Mouse (Mus musculus) forebrain, embryonic 16.5 days (tissue): ENCODE measurements around the gene Aip. TPM values are rescaled to one million over a fixed set of nuclear protein-coding genes. Genes with fewer than 3 reads are reported as not detected.

ENCODE experiments used
- ATAC-seq: fragments of 200-750 bp; cut with Nextera tagmentation; 2 replicates; pipeline ENCODE4 v1.8.0; 2017; ENCODE audit warnings: mild to moderate bottlenecking, moderate library complexity
- H3K27ac ChIP-seq: fragments of 300-500 bp; sonication (generic); 2 replicates; pipeline ENCODE4 v1.5.1; 2014; ENCODE audit warnings: low read length, control low read depth
- H3K27me3 ChIP-seq: fragments of 300-500 bp; sonication (generic); replicated peaks from 2 replicates; pipeline ENCODE4 v1.6.1; 2014; ENCODE audit warnings: low read length; ENCODE audit not compliant: control insufficient read depth, insufficient read depth
- H3K36me3 ChIP-seq: fragments of 300-500 bp; sonication (generic); 2 replicates; pipeline ENCODE4 v1.6.1; 2014; ENCODE audit not compliant: control insufficient read depth, insufficient read depth
- H3K4me1 ChIP-seq: fragments of 300-500 bp; sonication (generic); replicated peaks from 2 replicates; pipeline ENCODE4 v1.6.1; 2014; ENCODE audit warnings: low read length; ENCODE audit not compliant: control insufficient read depth, insufficient read depth
- H3K4me2 ChIP-seq: fragments of 300-500 bp; sonication (generic); 2 replicates; pipeline ENCODE4 v1.6.1; 2014; ENCODE audit warnings: mild to moderate bottlenecking, low read length, control low read depth
- H3K4me3 ChIP-seq: fragments of 300-500 bp; sonication (generic); replicated peaks from 2 replicates; pipeline ENCODE4 v1.5.1; 2014; ENCODE audit warnings: mild to moderate bottlenecking, low read length, control low read depth
- H3K9ac ChIP-seq: fragments of 300-500 bp; sonication (generic); replicated peaks from 2 replicates; pipeline ENCODE4 v1.6.1; 2014; ENCODE audit warnings: low read depth, low read length, control low read depth
- H3K9me3 ChIP-seq: fragments of 300-500 bp; sonication (generic); 2 replicates; pipeline ENCODE4 v1.6.1; 2016; ENCODE audit warnings: low read length; ENCODE audit not compliant: control insufficient read depth
- WGBS: fragments of 180-500 bp; shearing (Covaris S2); extraction: QIAGEN DNeasy Blood & Tissue Kit; methylation state at CpG from one replicate; pipeline ENCODE4 v1.1.7; 2014; 5-methylcytosine and 5-hydroxymethylcytosine counted together
- polyA plus RNA-seq: library from polyadenylated mRNA; unstranded; fragments of >200 nt; fragmentation: Nextera tagmentation; extraction: Ambion mirVana; gene quantifications from 2 replicates; pipeline ENCODE4 v1.2.1, GENCODE M21; 2015

Aip gene
- polyA plus RNA-seq, 1 experiment from 2014 or later: 91.6 TPM

GRCm38 (mm10) chr19:4106654-4107053, 19.0 kb downstream of the Aip start:
- WGBS: 92% methylated on average over 14 of the region's 14 CpGs
- Histone ChIP-seq H3K9me3 (no peaks in the 10 kb centered on the region), H3K27me3 (no peaks in the 10 kb centered on the region; the same call in 1 of the 2 replicates), H3K4me2 (no peak overlapping the region), H3K27ac (no peak overlapping the region), H3K4me3 (no peak overlapping the region), H3K9ac (no peak overlapping the region), H3K4me1 (0 out of 2 replicates have a peak, but pooled peaks cover 3% of the 10 kb centered on the region), H3K36me3 (no peaks in the 10 kb centered on the region; the same call in 1 of the 2 replicates)
- ATAC-seq: no peak

DNA sequence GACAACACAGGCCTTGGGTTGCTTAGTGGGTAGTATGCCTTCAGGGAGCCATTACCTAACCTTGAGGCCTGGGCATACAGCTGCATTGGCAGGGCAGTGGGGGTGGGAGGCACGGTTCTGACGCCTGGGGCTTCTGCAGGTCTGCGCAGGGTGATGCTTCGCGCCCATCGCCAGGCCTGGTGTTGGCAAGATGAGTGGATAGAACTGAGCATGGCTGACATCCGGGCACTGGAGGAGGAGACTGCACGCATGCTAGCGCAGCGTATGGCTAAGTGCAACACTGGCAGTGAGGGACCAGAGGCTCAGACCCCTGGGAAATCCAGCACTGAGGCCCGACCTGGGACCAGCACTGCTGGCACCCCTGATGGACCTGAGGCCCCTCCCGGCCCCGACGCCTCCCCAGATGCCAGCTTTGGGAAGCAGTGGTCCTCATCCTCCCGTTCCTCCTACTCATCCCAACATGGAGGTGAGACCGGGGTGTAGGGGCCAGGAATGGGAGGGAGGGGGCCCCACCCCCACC, 20.9 kb downstream of the Aip start:
- peaks cover 19% of the 10 kb centered on the region for H3K4me1 ChIP-seq
- H3K27ac ChIP-seq: no peak overlapping the region
- ATAC-seq: no peak
- H3K27me3 ChIP-seq: peaks cover 5% of the 10 kb centered on the region; the same call in 1 of the 2 replicates
- H3K4me3 ChIP-seq: no peak overlapping the region
- H3K4me2 ChIP-seq: no peak overlapping the region
- H3K36me3 ChIP-seq: no peaks in the 10 kb centered on the region
- no peaks in the 10 kb centered on the region for H3K9me3 ChIP-seq
- WGBS: 93% methylated on average over 16 of the region's 16 CpGs
- no peak overlapping the region for H3K9ac ChIP-seq

DNA sequence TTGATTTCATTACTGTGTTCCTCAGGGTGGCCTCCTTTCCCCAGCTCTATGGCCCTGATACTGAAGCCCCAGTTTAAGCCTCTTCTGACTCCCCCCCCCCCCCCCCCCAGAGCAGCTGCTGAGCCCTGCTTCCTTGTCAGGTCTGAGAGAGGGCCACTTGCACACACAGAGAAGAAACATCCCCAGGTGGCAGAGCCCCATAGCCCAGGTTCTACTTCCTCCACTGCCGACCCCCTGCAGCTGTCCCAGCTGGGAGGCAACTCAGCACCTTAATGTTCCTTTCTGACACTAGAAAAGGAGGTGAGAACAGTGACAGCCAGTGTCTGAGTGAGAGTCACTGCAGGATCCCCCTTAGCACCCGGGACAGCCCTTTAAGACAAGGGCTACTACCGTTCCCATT, 21.9 kb downstream of the Aip start:
- no peaks in the 10 kb centered on the region for H3K9me3 ChIP-seq
- WGBS: 81% methylated on average over 3 of the region's 3 CpGs
- H3K27ac ChIP-seq: no peak overlapping the region
- H3K4me1 ChIP-seq: peaks cover 28% of the 10 kb centered on the region
- H3K4me3 ChIP-seq: no peak overlapping the region
- peaks cover 6% of the 10 kb centered on the region for H3K27me3 ChIP-seq
- H3K36me3 ChIP-seq: no peaks in the 10 kb centered on the region
- no peak overlapping the region for H3K9ac ChIP-seq
- ATAC-seq: no peak
- no peak overlapping the region for H3K4me2 ChIP-seq

- Histone ChIP-seq H3K9ac (no peak overlapping the region), H3K36me3 (no peaks in the 10 kb centered on the region), H3K4me1 (peaks cover 30% of the 10 kb centered on the region), H3K4me2 (no peak overlapping the region), H3K27me3 (peaks cover 6% of the 10 kb centered on the region), H3K9me3 (no peaks in the 10 kb centered on the region), H3K27ac (no peak overlapping the region), H3K4me3 (no peak overlapping the region)
- no peak for ATAC-seq
- WGBS: 90% methylated on average over 18 of the region's 18 CpGs
Observed at GRCm38 (mm10) chr19:4103294-4103693, 22.4 kb downstream of the Aip start.

- Histone ChIP-seq H3K27me3 (peaks cover 6% of the 10 kb centered on the region), H3K4me1 (peaks cover 33% of the 10 kb centered on the region), H3K27ac (no peak overlapping the region), H3K9ac (no peak overlapping the region), H3K4me3 (no peak overlapping the region), H3K9me3 (no peaks in the 10 kb centered on the region), H3K36me3 (no peaks in the 10 kb centered on the region), H3K4me2 (no peak overlapping the region)
- 95% methylated on average over 12 of the region's 12 CpGs for WGBS
- no peak for ATAC-seq
Observed at GRCm38 (mm10) chr19:4102626-4103025, 23.0 kb downstream of the Aip start.

DNA sequence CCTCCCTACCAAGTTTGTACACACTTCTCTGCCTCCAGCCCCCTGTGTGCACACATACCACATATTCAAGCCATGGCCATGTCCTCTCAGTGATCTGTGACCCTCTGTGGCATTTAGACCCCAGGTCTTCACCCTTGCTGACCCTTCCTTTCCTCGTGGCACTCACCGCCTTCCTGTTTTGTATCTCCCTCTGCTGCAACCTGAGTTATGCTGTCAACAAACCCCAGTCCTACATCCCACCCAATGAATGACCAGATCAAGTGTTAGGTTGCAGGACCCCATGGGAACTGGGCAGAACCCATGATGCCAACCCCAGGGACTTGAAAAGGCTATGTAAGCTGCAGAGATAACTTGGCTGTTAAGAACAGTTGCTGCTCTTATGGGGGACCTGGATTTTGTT, 23.6 kb downstream of the Aip start:
- WGBS: 85% methylated on average over 2 of the region's 2 CpGs
- no peaks in the 10 kb centered on the region for H3K9me3 ChIP-seq
- H3K36me3 ChIP-seq: no peaks in the 10 kb centered on the region
- H3K4me1 ChIP-seq: peaks cover 36% of the 10 kb centered on the region
- H3K27me3 ChIP-seq: peaks cover 6% of the 10 kb centered on the region
- no peak overlapping the region for H3K9ac ChIP-seq
- ATAC-seq: no peak
- no peak overlapping the region for H3K27ac ChIP-seq
- peak overlapping the region; percentile 64 for H3K4me2 ChIP-seq
- H3K4me3 ChIP-seq: no peak overlapping the region

DNA sequence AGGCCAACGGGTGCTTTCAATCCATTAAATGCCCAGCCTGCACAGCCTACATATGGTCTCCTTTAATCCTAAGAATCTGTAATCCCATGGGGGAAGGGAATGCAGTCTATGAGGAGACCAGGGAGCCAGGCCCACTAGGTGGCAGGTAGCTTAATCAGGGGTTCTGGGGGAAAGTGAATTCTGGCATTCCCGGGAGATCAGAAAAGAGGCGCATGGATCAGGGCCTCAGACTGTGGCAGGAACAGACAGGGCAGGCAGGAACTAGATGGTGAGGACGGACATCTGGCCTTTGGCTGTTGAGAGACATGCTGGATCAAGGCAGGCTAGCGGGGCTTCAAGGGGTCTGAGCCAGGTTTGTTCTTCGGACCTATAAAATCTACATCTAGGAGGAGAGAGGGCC, 24.2 kb downstream of the Aip start:
- Histone ChIP-seq H3K4me1 (peaks cover 37% of the 10 kb centered on the region), H3K36me3 (no peaks in the 10 kb centered on the region), H3K9ac (peak overlapping the region; percentile 62), H3K4me3 (peak overlapping the region; percentile 58), H3K27me3 (peaks cover 6% of the 10 kb centered on the region), H3K9me3 (no peaks in the 10 kb centered on the region), H3K4me2 (peak overlapping the region; percentile 64), H3K27ac (no peak overlapping the region)
- no peak for ATAC-seq
- 54% methylated on average over 6 of the region's 6 CpGs for WGBS

- H3K4me1 ChIP-seq: peaks cover 43% of the 10 kb centered on the region
- peaks cover 6% of the 10 kb centered on the region for H3K27me3 ChIP-seq
- H3K4me2 ChIP-seq: peak overlapping the region; percentile 64
- peak overlapping the region; percentile 62 for H3K9ac ChIP-seq
- no peaks in the 10 kb centered on the region for H3K9me3 ChIP-seq
- under 1% methylated on average over 44 of the region's 52 CpGs for WGBS
- peak overlapping the region; percentile 58 for H3K4me3 ChIP-seq
- no peak overlapping the region for H3K27ac ChIP-seq
- ATAC-seq: peak; percentile 4; the same call in 1 of the 2 replicates
- no peaks in the 10 kb centered on the region for H3K36me3 ChIP-seq
Observed at GRCm38 (mm10) chr19:4100718-4101261, 24.9 kb downstream of the Aip start.

GRCm38 (mm10) chr19:4099837-4100717, 25.6 kb downstream of the Aip start, which contains the start of gene Pitpnm1:
Gene Pitpnm1, plus strand, starts transcription at chr19:4099998.
- Histone ChIP-seq H3K4me3 (peak within 1 kb of the TSS; percentile 58), H3K36me3 (no peaks in the 10 kb centered on the region), H3K27ac (no peak within 1 kb of the TSS), H3K4me2 (peak within 1 kb of the TSS; percentile 64), H3K9ac (peak within 1 kb of the TSS; percentile 62), H3K4me1 (peaks cover 43% of the 10 kb centered on the region), H3K27me3 (peaks cover 6% of the 10 kb centered on the region), H3K9me3 (no peaks in the 10 kb centered on the region)
- ATAC-seq: no peak
- WGBS: under 1% methylated on average over 53 of the region's 53 CpGs
